Mouse (Mus musculus) mature B cell (primary cell): ENCODE measurements around the gene Prss45.

Source experiments
- in situ Hi-C: fragments of 300-500 bp; cut with MboI; formaldehyde crosslinking; loops from 2 replicates; pipeline ENCODE4 v1.14.3; 2019

The Prss45 gene

GRCm38 (mm10) chr9:110857781-110858472, 23.5 kb downstream of the Prss45 start, which contains the start of gene Prss50:
Gene Prss50 (plus strand): TSS chr9:110857967.
- in situ Hi-C loops: no loop called here

GRCm38 (mm10) chr9:110858523-110858922, 24.1 kb downstream of the Prss45 start:
- in situ Hi-C loops: no loop called here

- in situ Hi-C loops: no loop called here
These were observed 24.7 kb downstream of the Prss45 start for GRCm38 (mm10) chr9:110858967-110859596.

GRCm38 (mm10) chr9:110871030-110871429, 36.6 kb downstream of the Prss45 start:
- in situ Hi-C loops: no loop called here

- in situ Hi-C loops: no loop called here
These were observed 39.6 kb downstream of the Prss45 start for GRCm38 (mm10) chr9:110873681-110874659.

GRCm38 (mm10) chr9:110874660-110875191, 40.3 kb downstream of the Prss45 start:
- in situ Hi-C loops: no loop called here

GRCm38 (mm10) chr9:110875288-110875695, 40.9 kb downstream of the Prss45 start:
- in situ Hi-C loops: no loop called here

- in situ Hi-C loops: no loop called here
These were observed 43.0 kb downstream of the Prss45 start for GRCm38 (mm10) chr9:110877353-110877752.

- in situ Hi-C loops: no loop called here
These were observed 43.5 kb downstream of the Prss45 start for GRCm38 (mm10) chr9:110877888-110878287.

- in situ Hi-C loops: no loop called here
These were observed 45.0 kb downstream of the Prss45 start, which contains the start of gene Als2cl for GRCm38 (mm10) chr9:110879191-110879920. Gene Als2cl (plus strand): TSS chr9:110879870.

- in situ Hi-C loops: no loop called here
These were observed 45.7 kb downstream of the Prss45 start, which contains the start of gene Tmie for GRCm38 (mm10) chr9:110879998-110880561. Gene Tmie (minus strand): TSS chr9:110880113.

- in situ Hi-C loops: no loop called here
These were observed 46.4 kb downstream of the Prss45 start for GRCm38 (mm10) chr9:110880772-110881171.

- in situ Hi-C loops: no loop called here
These were observed 47.6 kb downstream of the Prss45 start for GRCm38 (mm10) chr9:110881953-110882352.

- in situ Hi-C loops: no loop called here
These were observed 53.3 kb downstream of the Prss45 start for GRCm38 (mm10) chr9:110887388-110888303.

GRCm38 (mm10) chr9:110888935-110889334, 54.5 kb downstream of the Prss45 start:
- in situ Hi-C loops: no loop called here

GRCm38 (mm10) chr9:110890026-110890783, 55.8 kb downstream of the Prss45 start:
- in situ Hi-C loops: no loop called here
